Mouse (Mus musculus) megakaryocyte, embryonic 14.5 days (primary cell): Measurements from ENCODE around the gene Wnt7b.

Experiments used
- FLI1 ChIP-seq: IDR thresholded peaks from 2 replicates; pipeline ENCODE4 v1.6.1; 2012; ENCODE audit warnings: low read length, inconsistent platforms, mixed read lengths
- GATA1 ChIP-seq: IDR thresholded peaks from 3 replicates; pipeline ENCODE4 v1.6.1; 2012; ENCODE audit warnings: mixed read lengths, low read length, inconsistent platforms, borderline replicate concordance

GRCm38 (mm10) chr15:85494163-85494621, 88.1 kb downstream of the Wnt7b start:
- TF ChIP-seq GATA1, result no peak
- TF ChIP-seq FLI1, result no peak
